Mouse (Mus musculus) intestine, embryonic 15.5 days (tissue): Measurements from ENCODE around the gene Mgam. TPM values are rescaled to one million over a fixed set of nuclear protein-coding genes. Genes with fewer than 3 reads are reported as not detected.
A peak's percentile ranks its signal among the peaks of the same experiment; 100 is the strongest.
"Not testable (repeated sequence)": the region's sequence is repeated elsewhere in the genome, so short reads cannot be mapped to it uniquely, and the experiment has no call there.

Experiments used
- ATAC-seq: fragments of 200-750 bp; cut with Nextera tagmentation; 2 replicates; pipeline ENCODE4 v1.8.0; 2017; ENCODE audit warnings: moderate TSS enrichment, moderate library complexity
- H3K27ac ChIP-seq: fragments of 300-500 bp; sonication (generic); 2 replicates; pipeline ENCODE4 v1.5.1; 2015; ENCODE audit warnings: mild to moderate bottlenecking, inconsistent platforms
- H3K27me3 ChIP-seq: fragments of 300-500 bp; sonication (generic); replicated peaks from 2 replicates; pipeline ENCODE4 v1.6.1; 2015; ENCODE audit warnings: inconsistent platforms
- H3K36me3 ChIP-seq: fragments of 300-500 bp; sonication (generic); 2 replicates; pipeline ENCODE4 v1.6.1; 2015; ENCODE audit warnings: inconsistent platforms
- H3K4me1 ChIP-seq: fragments of 300-500 bp; sonication (generic); replicated peaks from 2 replicates; pipeline ENCODE4 v1.6.1; 2015; ENCODE audit warnings: inconsistent platforms
- H3K4me2 ChIP-seq: fragments of 300-500 bp; sonication (generic); replicated peaks from 2 replicates; pipeline ENCODE4 v1.6.1; 2015; ENCODE audit warnings: mild to moderate bottlenecking, inconsistent platforms
- H3K4me3 ChIP-seq: fragments of 300-500 bp; sonication (generic); replicated peaks from 2 replicates; pipeline ENCODE4 v1.5.1; 2015; ENCODE audit warnings: inconsistent platforms
- H3K9ac ChIP-seq: fragments of 300-500 bp; sonication (generic); 2 replicates; pipeline ENCODE4 v1.6.1; 2015; ENCODE audit warnings: inconsistent platforms
- H3K9me3 ChIP-seq: fragments of 300-500 bp; sonication (generic); 2 replicates; pipeline ENCODE4 v1.6.1; 2016; ENCODE audit warnings: inconsistent platforms
- WGBS: fragments of 180-500 bp; shearing (Covaris S2); methylation state at CpG from one replicate; pipeline ENCODE4 v1.1.7; 2015; 5-methylcytosine and 5-hydroxymethylcytosine counted together
- polyA plus RNA-seq: library from polyadenylated mRNA; unstranded; fragments of >200 nt; fragmentation: Nextera tagmentation; extraction: Ambion mirVana; gene quantifications from 2 replicates; pipeline ENCODE4 v1.2.1, GENCODE M21; 2015

Gene Mgam
- polyA plus RNA-seq, 1 experiment from 2014 or later = 33.7 TPM

DNA sequence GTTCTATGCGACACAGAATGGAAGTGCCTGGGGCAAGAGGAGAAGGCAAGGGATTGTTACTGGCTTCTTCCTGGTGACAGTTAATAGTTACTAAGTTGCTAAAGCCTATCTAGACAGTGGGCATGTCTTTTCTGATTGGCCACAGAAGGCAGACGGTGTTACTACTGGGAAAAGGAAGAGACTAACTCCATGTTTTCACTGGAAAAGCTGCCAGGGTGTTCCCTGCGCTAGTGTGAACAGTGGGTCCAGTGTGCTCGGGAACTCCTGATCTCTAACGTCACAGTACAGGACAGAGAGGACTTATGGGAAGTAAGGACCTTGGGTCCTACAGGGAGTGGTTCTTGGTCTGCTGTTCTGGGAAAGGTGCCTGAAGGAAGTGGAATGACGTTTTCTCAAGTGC is 6.9 kb downstream of the Mgam start:
- peak overlapping the region; percentile 30 for H3K4me3 ChIP-seq
- H3K27me3 ChIP-seq = no peaks in the 10 kb centered on the region
- H3K9ac ChIP-seq = 0 out of 2 replicates have a peak overlapping the region, but pooled peaks have one; percentile 13
- peak; percentile 90 for ATAC-seq
- H3K9me3 ChIP-seq = no peaks in the 10 kb centered on the region
- peak overlapping the region; percentile 78 for H3K27ac ChIP-seq
- peak overlapping the region; percentile 41 for H3K4me2 ChIP-seq
- no peaks in the 10 kb centered on the region for H3K36me3 ChIP-seq
- H3K4me1 ChIP-seq = no peaks in the 10 kb centered on the region
- 55% methylated on average over 6 of the region's 6 CpGs for WGBS

DNA sequence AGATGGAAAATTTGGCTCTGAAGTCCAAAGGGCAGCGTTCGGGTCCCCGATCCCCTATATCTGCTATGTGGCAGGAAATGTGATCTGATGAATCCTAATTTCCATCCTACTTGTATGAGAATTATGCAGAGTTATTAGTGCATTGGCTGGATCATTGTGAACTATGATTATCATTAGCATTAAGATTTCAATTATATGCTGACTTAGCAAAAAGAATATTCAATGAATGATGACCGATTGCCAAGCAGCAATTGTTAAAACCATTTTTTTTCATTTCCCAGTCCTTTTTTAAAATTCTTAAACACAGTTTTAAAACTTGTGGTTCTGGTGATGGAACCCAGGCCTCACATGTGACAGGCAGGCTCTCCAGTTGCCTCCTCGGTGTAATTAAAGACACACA is 9.1 kb downstream of the Mgam start:
- no peak for ATAC-seq

DNA sequence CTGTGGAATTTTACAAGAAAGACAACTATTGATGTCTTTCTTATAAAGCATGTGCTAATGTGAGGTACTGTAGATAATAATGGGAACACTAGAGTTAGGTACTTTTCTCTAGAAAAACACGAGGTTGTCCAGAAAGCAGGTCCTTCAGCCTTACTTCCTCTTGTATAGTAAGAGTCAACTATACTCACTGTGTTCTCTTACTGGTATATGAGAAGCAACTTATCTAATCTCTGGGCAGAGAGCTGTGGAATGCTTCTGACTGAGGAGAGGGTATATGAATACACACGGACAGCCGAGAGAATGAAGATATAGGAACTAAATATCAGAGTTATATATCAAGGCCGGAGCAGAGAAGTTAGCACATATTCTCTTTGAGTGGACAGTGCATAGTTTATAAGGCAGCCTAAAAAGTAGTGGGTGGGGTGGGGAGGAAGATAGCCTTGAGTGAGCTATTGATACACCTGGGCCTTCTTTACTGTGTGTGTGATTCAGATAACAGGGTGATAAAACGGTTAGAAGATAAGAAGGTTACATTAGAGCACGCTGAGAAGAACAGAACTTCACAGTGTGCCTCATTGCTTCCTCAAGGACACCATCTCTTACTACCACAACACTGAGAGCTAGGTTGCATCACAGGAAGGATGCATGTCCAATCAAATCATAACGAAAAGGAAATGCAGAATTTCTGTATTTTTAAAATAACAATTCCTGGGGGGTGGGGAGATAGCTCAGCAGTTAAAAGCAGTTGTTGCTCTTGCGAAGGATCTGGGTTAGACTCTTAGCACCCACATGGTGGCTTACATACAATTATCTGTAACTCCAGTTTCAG is 12.3 kb downstream of the Mgam start:
- Histone ChIP-seq H3K4me2 (no peak overlapping the region), H3K27me3 (no peaks in the 10 kb centered on the region), H3K27ac (no peak overlapping the region), H3K4me1 (no peaks in the 10 kb centered on the region), H3K9me3 (no peaks in the 10 kb centered on the region), H3K4me3 (no peak overlapping the region), H3K36me3 (no peaks in the 10 kb centered on the region), H3K9ac (no peak overlapping the region)
- 60% methylated on average over 8 of the region's 8 CpGs for WGBS
- peak; percentile 94 for ATAC-seq

More for the DNA sequence above, 9.1 kb downstream of the Mgam start:
- Histone ChIP-seq H3K4me2 (no peak overlapping the region), H3K27ac (no peak overlapping the region), H3K9ac (no peak overlapping the region), H3K36me3 (no peaks in the 10 kb centered on the region), H3K9me3 (no peaks in the 10 kb centered on the region), H3K4me1 (no peaks in the 10 kb centered on the region), H3K27me3 (no peaks in the 10 kb centered on the region), H3K4me3 (no peak overlapping the region)
- WGBS = 76% methylated on average over 5 of the region's 5 CpGs

DNA sequence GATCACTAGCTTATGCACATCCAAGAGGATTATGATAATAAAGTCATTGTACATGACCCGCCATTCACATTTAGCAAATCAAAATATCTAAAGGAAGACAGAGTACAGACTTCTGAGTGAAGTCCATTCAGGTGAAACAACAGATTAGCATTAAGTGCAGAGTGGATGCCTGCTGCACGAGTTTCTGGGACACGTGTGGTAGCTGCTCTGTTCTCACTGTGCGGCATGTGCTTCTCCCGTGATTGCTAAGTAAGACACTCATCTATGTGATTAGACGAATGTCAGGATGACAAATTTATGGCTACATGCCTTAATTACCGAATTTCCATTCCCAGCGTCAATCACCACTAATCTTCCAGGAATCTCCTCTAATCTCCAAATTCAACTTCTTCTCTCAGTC is 17.1 kb downstream of the Mgam start:
- no peaks in the 10 kb centered on the region for H3K27me3 ChIP-seq
- H3K9ac ChIP-seq = no peak overlapping the region
- no peaks in the 10 kb centered on the region for H3K36me3 ChIP-seq
- H3K9me3 ChIP-seq = no peaks in the 10 kb centered on the region
- H3K4me1 ChIP-seq = no peaks in the 10 kb centered on the region
- H3K4me3 ChIP-seq = no peak overlapping the region
- ATAC-seq = no peak
- WGBS = 68% methylated on average over 8 of the region's 8 CpGs
- no peak overlapping the region for H3K27ac ChIP-seq
- H3K4me2 ChIP-seq = no peak overlapping the region

DNA sequence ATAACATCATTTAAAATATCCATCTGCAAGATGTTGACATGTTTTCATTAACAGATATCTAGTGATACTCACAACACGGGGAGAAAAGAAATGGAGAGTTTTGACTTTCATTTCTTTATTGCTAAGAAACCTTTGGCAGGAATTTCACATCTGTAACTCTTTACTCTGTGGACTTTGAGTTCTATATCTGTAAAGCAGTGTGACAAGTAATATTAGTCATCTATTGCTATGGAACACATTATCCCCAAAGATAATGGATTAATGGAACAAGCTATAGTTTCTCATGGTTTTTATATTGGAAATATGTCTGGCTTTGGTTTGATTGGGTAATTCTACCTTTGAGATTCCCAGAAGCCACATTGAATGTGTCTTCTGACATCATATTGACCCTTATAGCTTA is 22.3 kb downstream of the Mgam start:
- no peak overlapping the region for H3K4me3 ChIP-seq
- H3K9me3 ChIP-seq = no peaks in the 10 kb centered on the region
- no peak overlapping the region for H3K9ac ChIP-seq
- H3K4me1 ChIP-seq = no peaks in the 10 kb centered on the region
- H3K27me3 ChIP-seq = no peaks in the 10 kb centered on the region
- WGBS = 67% methylated on average over 1 of the region's 1 CpGs
- 0 out of 2 replicates have a peak, but pooled peaks cover 2% of the 10 kb centered on the region for H3K36me3 ChIP-seq
- no peak overlapping the region for H3K27ac ChIP-seq
- peak; percentile 59; the same call in 1 of the 2 replicates for ATAC-seq
- H3K4me2 ChIP-seq = no peak overlapping the region

DNA sequence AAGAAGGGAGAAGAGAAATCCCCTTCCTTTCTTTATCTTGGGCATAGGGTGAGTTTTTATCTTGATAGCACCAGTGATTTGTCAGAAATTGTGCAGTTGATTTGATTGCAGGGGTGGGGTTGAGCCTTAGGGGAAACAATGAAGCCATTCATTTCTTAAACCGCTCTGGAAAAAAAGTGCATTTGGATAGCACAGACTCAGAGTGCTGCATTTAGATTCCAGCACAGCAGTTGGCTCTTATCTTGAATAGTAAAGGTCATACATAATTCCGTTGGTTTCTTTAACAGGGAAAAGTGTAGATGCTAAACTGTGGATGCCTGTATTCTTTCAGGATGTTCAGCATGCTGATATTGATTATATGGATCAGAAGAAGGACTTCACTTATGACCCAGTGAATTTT is 32.3 kb downstream of the Mgam start:
- ATAC-seq = peak; percentile 66
- H3K4me1 ChIP-seq = no peaks in the 10 kb centered on the region

DNA sequence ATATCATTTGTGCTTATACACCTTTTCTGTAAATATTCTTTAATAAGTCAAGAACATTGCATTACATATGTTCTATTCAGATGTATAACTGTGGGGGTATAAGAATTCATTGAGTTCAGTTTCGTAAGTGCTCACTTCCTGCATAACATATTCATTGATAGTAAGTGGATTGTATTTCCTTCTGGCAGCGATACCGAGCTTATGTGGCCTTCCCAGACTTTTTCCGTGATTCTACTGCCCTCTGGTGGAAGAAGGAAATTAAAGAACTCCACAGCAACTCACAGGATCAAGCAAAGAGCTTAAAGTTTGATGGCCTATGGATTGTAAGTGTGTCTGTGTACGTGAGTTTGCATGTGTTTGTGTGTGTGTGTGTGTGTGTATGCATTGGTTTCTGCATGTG is 60.5 kb downstream of the Mgam start:
- H3K27me3 ChIP-seq = no peaks in the 10 kb centered on the region
- H3K4me3 ChIP-seq = no peak overlapping the region
- no peaks in the 10 kb centered on the region for H3K4me1 ChIP-seq
- no peak overlapping the region for H3K4me2 ChIP-seq
- no peaks in the 10 kb centered on the region for H3K36me3 ChIP-seq
- H3K9me3 ChIP-seq = no peaks in the 10 kb centered on the region
- WGBS = 7% methylated on average over 5 of the region's 5 CpGs
- no peak overlapping the region for H3K9ac ChIP-seq
- ATAC-seq = peak; percentile 58
- H3K27ac ChIP-seq = no peak overlapping the region

More for the DNA sequence above, 32.3 kb downstream of the Mgam start:
- Histone ChIP-seq H3K9ac (no peak overlapping the region), H3K27ac (no peak overlapping the region), H3K36me3 (peaks cover 4% of the 10 kb centered on the region; the same call in 1 of the 2 replicates), H3K4me2 (no peak overlapping the region), H3K9me3 (no peaks in the 10 kb centered on the region), H3K27me3 (no peaks in the 10 kb centered on the region), H3K4me3 (no peak overlapping the region)
- 35% methylated on average over 2 of the region's 2 CpGs for WGBS

DNA sequence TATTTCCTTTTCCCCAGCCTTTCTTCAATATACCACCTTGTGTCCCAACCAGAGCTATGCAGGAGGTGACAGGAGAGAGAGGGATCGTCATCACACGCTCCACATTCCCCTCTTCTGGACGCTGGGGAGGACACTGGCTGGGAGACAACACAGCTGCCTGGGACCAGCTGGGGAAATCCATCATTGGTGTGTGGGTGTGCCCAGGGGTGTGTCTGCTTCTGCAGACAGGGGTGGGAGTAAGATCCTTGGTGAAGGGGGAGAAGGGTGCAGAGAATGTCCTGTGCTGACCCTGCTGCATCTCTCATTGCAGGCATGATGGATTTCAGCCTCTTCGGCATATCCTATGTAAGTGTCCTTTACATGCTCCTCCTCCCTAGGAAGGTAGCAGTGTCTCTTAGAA is 63.4 kb downstream of the Mgam start:
- H3K9me3 ChIP-seq, H3K27ac ChIP-seq, H3K4me3 ChIP-seq, H3K4me2 ChIP-seq, H3K9ac ChIP-seq, H3K4me1 ChIP-seq, H3K27me3 ChIP-seq, ATAC-seq, H3K36me3 ChIP-seq: not testable (repeated sequence)
- 49% methylated on average over 4 of the region's 4 CpGs for WGBS

DNA sequence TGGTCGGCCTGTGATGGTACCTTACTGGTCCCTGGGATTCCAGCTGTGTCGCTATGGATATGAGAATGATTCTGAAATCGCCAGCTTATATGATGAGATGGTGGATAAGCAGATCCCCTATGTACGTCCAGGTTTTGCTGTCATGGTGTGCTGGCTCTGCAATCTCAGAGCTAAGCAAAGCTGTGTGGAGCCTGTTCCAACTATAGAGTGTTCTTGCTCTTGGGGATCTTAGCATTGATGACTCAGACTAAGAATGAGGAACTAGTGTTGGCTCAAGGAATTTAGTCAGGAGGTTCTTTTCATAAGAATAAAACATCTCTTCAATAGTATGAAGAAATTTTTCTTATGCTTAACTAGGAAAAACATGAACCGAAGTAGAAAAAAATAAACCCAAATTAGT is 84.9 kb downstream of the Mgam start:
- H3K4me3 ChIP-seq, H3K27me3 ChIP-seq, H3K4me2 ChIP-seq, H3K4me1 ChIP-seq, ATAC-seq, H3K27ac ChIP-seq, H3K9me3 ChIP-seq, H3K36me3 ChIP-seq, H3K9ac ChIP-seq: not testable (repeated sequence)
- WGBS = 89% methylated on average over 5 of the region's 5 CpGs

DNA sequence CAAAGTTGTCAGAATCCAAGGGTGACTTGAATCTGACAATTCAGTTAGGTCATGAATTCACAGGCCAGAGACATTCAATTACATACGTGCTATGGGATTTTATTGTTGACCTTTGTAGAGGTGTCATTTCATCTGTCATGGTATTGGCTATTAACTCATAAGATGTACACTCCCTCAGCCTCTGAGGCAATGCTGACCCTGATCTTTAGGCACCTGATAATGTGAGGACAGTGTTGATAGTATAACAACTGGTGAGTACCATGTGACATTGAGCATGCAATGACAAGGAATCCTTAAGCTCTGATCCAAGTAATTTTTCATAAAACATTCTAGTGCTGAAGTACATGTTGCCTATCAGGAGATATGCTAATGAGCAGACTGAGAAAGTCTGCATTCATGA is 87.1 kb downstream of the Mgam start:
- no peak overlapping the region for H3K4me3 ChIP-seq
- no peak for ATAC-seq
- H3K4me1 ChIP-seq = no peaks in the 10 kb centered on the region
- WGBS = 74% methylated on average over 1 of the region's 1 CpGs
- no peak overlapping the region for H3K27ac ChIP-seq
- H3K4me2 ChIP-seq = no peak overlapping the region
- no peaks in the 10 kb centered on the region for H3K27me3 ChIP-seq
- H3K36me3 ChIP-seq = no peaks in the 10 kb centered on the region
- H3K9me3 ChIP-seq = no peaks in the 10 kb centered on the region
- no peak overlapping the region for H3K9ac ChIP-seq

DNA sequence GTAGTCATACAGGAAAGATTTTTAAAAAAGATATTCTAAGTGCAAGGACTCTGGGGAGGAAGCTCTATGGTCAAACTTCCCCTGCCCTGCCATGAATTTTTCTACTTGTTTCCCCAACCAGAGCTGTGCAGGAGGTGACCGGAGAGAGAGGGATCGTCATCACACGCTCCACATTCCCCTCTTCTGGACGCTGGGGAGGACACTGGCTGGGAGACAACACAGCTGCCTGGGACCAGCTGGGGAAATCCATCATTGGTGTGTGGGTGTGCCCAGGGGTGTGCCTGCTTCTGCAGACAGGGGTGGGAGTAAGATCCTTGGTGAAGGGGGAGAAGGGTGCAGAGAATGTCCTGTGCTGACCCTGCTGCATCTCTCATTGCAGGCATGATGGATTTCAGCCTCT is 99.9 kb downstream of the Mgam start:
- WGBS = 57% methylated on average over 4 of the region's 4 CpGs

DNA sequence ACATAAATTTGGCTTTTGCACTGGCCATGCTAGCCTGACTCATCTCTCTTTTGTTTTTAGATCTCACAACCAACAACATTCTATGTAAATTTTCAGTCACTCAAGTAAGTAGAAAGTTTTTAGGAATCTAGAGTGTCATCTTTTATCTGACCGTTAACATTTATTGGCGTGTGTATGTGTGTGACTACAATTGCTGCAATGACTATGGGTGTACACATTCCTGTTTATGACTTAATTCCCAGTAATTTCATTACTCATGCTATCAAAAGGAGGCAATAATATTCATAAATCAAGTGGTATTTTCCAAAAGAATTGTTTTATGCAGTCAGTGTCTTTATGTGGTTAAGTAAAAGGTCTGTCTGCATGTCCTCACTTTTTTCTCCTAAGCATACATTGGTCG is 110.9 kb downstream of the Mgam start:
- WGBS = 90% methylated on average over 3 of the region's 3 CpGs
- no peak for ATAC-seq
- H3K4me2 ChIP-seq = no peak overlapping the region
- H3K9ac ChIP-seq = no peak overlapping the region
- no peaks in the 10 kb centered on the region for H3K27me3 ChIP-seq
- no peaks in the 10 kb centered on the region for H3K9me3 ChIP-seq
- no peaks in the 10 kb centered on the region for H3K36me3 ChIP-seq
- no peak overlapping the region for H3K4me3 ChIP-seq
- H3K27ac ChIP-seq = no peak overlapping the region
- no peaks in the 10 kb centered on the region for H3K4me1 ChIP-seq

More for the DNA sequence above, 99.9 kb downstream of the Mgam start:
- H3K4me2 ChIP-seq, H3K4me1 ChIP-seq, H3K27ac ChIP-seq, H3K4me3 ChIP-seq, H3K36me3 ChIP-seq, H3K9ac ChIP-seq, H3K27me3 ChIP-seq, ATAC-seq, H3K9me3 ChIP-seq: not testable (repeated sequence)

DNA sequence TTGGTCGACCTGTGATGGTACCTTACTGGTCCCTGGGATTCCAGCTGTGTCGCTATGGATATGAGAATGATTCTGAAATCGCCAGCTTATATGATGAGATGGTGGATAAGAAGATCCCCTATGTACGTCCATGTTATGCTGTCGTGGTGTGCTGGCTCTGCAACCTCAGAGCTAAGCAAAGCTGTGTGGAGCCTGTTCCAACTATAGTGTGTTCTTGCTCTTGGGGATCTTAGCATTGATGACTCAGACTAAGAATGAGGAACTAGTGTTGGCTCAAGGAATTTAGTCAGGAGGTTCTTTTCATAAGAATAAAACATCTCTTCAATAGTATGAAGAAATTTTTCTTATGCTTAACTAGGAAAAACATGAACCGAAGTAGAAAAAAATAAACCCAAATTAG is 120.4 kb downstream of the Mgam start:
- H3K27me3 ChIP-seq, H3K4me3 ChIP-seq, H3K9me3 ChIP-seq, H3K4me1 ChIP-seq, H3K36me3 ChIP-seq, ATAC-seq, H3K27ac ChIP-seq, H3K9ac ChIP-seq, H3K4me2 ChIP-seq: not testable (repeated sequence)
- WGBS = 86% methylated on average over 6 of the region's 6 CpGs
